Mouse (Mus musculus) CD4-positive, CD25-positive, alpha-beta regulatory T cell, adult 2 months (primary cell): ENCODE results near the gene Mmp23.
"Not testable (repeated sequence)": the region's sequence is repeated elsewhere in the genome, so short reads cannot be mapped to it uniquely, and the experiment has no call there.

Source experiments
- DNase-seq: peaks from one replicate; pipeline ENCODE4 v3.0.0-alpha.2; 2012; ENCODE audit warnings: low read depth, low spot score

The Mmp23 gene

GRCm38 (mm10) chr4:155654456-155655298 is 1.5 kb upstream of the Mmp23 start:
- peak; percentile 76 for DNase-seq

- DNase-seq: no peak
These were observed 935 bp upstream of the Mmp23 start for GRCm38 (mm10) chr4:155654183-155654455.

GRCm38 (mm10) chr4:155653451-155654182 is 433 bp upstream of the Mmp23 start:
- DNase-seq: peak; percentile 32

GRCm38 (mm10) chr4:155652283-155653085 is 700 bp downstream of the Mmp23 start:
- no peak for DNase-seq

- DNase-seq: no peak
These were observed 1.5 kb downstream of the Mmp23 start for GRCm38 (mm10) chr4:155651553-155652269.

GRCm38 (mm10) chr4:155649355-155649754 is 3.8 kb downstream of the Mmp23 start:
- no peak for DNase-seq

- no peak for DNase-seq
These were observed 7.5 kb downstream of the Mmp23 start for GRCm38 (mm10) chr4:155645721-155646120.

- not testable (repeated sequence) for DNase-seq
These were observed 7.9 kb downstream of the Mmp23 start, which contains the start of gene Gm10563 for GRCm38 (mm10) chr4:155645308-155645707. TSS of gene Gm10563 (minus strand) at chr4:155645408.

GRCm38 (mm10) chr4:155643531-155643930 is 9.7 kb downstream of the Mmp23 start:
- DNase-seq: no peak

GRCm38 (mm10) chr4:155635766-155636499 is 17.3 kb downstream of the Mmp23 start:
- no peak for DNase-seq

- DNase-seq: no peak
These were observed 22.9 kb downstream of the Mmp23 start for GRCm38 (mm10) chr4:155630267-155630666.

GRCm38 (mm10) chr4:155624338-155625291 is 28.6 kb downstream of the Mmp23 start, which contains the start of gene Cdk11b:
TSS of gene Cdk11b (plus strand) at chr4:155624854.
- peak; percentile 100 for DNase-seq

- no peak for DNase-seq
These were observed 34.9 kb downstream of the Mmp23 start for GRCm38 (mm10) chr4:155618321-155618720.

- DNase-seq: no peak
These were observed 39.9 kb downstream of the Mmp23 start for GRCm38 (mm10) chr4:155613264-155613663.

GRCm38 (mm10) chr4:155611860-155612259 is 41.3 kb downstream of the Mmp23 start:
- DNase-seq: no peak

- DNase-seq: no peak
These were observed 46.4 kb downstream of the Mmp23 start for GRCm38 (mm10) chr4:155606825-155607224.

- DNase-seq: no peak
These were observed 48.1 kb downstream of the Mmp23 start for GRCm38 (mm10) chr4:155605132-155605531.

- no peak for DNase-seq
These were observed 49.4 kb downstream of the Mmp23 start for GRCm38 (mm10) chr4:155603801-155604200.

GRCm38 (mm10) chr4:155602753-155603152 is 50.4 kb downstream of the Mmp23 start:
- DNase-seq: no peak
